Mouse (Mus musculus): Measurements from ENCODE around the gene Slf2. TPM values are rescaled to one million over a fixed set of nuclear protein-coding genes. Genes with fewer than 3 reads are reported as not detected.

Gene Slf2
- polyA plus RNA-seq, 1 experiment from 2014 or later, result 57.3 TPM

DNA sequence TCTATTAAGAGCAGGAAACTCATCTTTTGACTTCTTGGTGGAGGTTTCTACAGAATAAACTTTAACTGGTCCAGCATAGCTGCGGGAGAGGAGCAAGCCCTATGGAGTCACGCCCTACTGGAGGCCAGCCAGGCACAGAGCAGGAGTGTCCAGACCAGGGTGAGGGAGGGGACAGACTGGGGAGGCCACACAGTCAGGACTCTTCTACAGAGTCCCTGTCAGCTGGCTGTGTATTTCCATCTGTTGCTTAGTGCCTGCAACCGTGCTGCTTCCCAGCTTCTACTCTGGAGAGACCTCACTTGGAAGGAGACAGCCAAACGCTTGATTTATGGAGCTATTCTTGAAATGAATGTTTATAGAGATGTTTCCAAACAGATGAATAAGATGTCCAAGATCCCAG is 28.6 kb upstream of the Slf2 start:
- DNase-seq (ENCODE audit: low spot score), result no peak
- H3K36me3 ChIP-seq (replicated peaks; ENCODE audit: control insufficient read depth, insufficient read depth, low read depth, low read length), result no peaks in the 10 kb centered on the region
- ATAC-seq (replicated peaks; ENCODE audit: insufficient number of reproducible peaks, low FRiP score, low TSS enrichment, low read depth), result no peak
- peaks cover 9% of the 10 kb centered on the region for H3K4me1 ChIP-seq (ENCODE audit: control insufficient read depth, insufficient read depth, low read length)
- no peak overlapping the region for H3K4me2 ChIP-seq (ENCODE audit: low read depth, low read length)
- H3K9ac ChIP-seq (replicated peaks; ENCODE audit: low read length), result no peak overlapping the region
- H3K9me3 ChIP-seq (replicated peaks; ENCODE audit: control insufficient read depth, low read length), result no peaks in the 10 kb centered on the region
- WGBS, result 91% methylated on average over 4 of the region's 4 CpGs
- H3K27ac ChIP-seq (replicated peaks; ENCODE audit: low read depth, low read length), result no peak overlapping the region
- no peaks in the 10 kb centered on the region for H3K27me3 ChIP-seq (ENCODE audit: control insufficient read depth, insufficient read depth, low read length)
- no peak overlapping the region for H3K4me3 ChIP-seq (ENCODE audit: low read depth, low read length)

DNA sequence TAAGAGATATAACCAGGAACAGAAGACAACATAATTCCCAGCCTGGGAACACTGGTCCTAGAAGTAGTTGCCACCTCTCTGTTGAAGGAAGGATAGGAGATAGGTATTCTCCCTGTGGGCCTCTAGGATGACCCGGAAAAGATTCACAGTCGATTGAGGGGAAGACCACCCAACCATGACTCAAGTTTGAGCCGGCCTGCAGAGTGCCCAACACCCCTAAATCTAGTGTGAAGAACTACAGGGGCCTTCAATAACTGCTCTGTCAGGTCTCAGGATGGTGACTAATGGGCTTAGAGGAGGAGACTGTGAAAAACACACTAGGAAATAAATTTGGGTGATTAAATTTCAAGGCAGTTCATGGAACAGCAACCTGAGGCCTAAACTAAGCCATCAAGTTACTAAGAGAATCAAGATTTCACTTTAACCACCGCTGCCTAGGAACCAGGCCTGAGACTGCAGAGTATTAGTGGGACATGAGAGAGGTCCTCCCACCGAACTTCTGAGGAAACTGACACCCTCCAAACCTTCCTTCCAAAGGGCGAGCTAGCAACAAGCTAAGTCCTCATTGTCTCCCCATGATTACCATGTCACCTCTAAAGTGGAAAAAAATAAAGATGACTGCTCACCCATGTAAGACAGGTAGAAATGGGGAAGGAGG is 27.5 kb upstream of the Slf2 start:
- DNase-seq (ENCODE audit: low spot score), result no peak
- no peaks in the 10 kb centered on the region for H3K36me3 ChIP-seq (replicated peaks; ENCODE audit: control insufficient read depth, insufficient read depth, low read depth, low read length)
- H3K9ac ChIP-seq (replicated peaks; ENCODE audit: low read length), result no peak overlapping the region
- no peak for ATAC-seq (replicated peaks; ENCODE audit: insufficient number of reproducible peaks, low FRiP score, low TSS enrichment, low read depth)
- no peak overlapping the region for H3K27ac ChIP-seq (replicated peaks; ENCODE audit: low read depth, low read length)
- no peak overlapping the region for H3K4me2 ChIP-seq (ENCODE audit: low read depth, low read length)
- no peaks in the 10 kb centered on the region for H3K27me3 ChIP-seq (ENCODE audit: control insufficient read depth, insufficient read depth, low read length)
- H3K4me3 ChIP-seq (ENCODE audit: low read depth, low read length), result no peak overlapping the region
- WGBS, result 55% methylated on average over 6 of the region's 6 CpGs
- no peaks in the 10 kb centered on the region for H3K9me3 ChIP-seq (replicated peaks; ENCODE audit: control insufficient read depth, low read length)
- H3K4me1 ChIP-seq (ENCODE audit: control insufficient read depth, insufficient read depth, low read length), result peaks cover 11% of the 10 kb centered on the region

DNA sequence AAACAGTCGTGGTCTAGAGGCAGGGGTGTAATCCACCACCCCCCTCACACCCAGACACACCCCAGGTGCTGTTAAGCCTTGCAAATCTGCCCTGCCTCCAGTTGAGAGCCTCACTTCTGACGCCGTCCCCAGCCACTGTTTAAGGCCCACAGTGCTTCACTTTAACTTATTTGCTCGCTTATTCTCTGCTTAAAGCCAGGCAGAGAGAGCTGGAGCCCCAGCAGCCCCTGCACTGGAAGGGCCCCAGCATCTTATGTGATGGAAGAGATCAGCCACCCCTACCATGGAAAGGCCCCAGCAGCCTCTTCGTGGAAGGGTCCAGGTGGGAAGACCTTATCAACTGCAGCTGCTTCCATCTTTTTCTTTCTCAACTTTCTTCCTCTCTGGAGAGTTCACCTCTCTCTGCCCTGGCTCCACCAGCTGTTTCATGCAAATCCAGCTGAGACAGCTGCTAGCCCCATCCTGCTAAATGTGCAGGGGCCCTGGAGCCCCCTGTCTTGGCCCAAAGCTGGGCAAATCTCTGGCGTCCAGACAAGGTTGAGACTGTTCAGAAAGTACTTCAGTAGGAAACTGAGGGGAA is 26.7 kb upstream of the Slf2 start:
- Histone ChIP-seq H3K4me3 (ENCODE audit: low read depth, low read length) (no peak overlapping the region), H3K27ac (replicated peaks; ENCODE audit: low read depth, low read length) (no peak overlapping the region), H3K36me3 (replicated peaks; ENCODE audit: control insufficient read depth, insufficient read depth, low read depth, low read length) (no peaks in the 10 kb centered on the region), H3K4me2 (ENCODE audit: low read depth, low read length) (no peak overlapping the region), H3K4me1 (ENCODE audit: control insufficient read depth, insufficient read depth, low read length) (peaks cover 11% of the 10 kb centered on the region), H3K27me3 (ENCODE audit: control insufficient read depth, insufficient read depth, low read length) (no peaks in the 10 kb centered on the region), H3K9me3 (replicated peaks; ENCODE audit: control insufficient read depth, low read length) (no peaks in the 10 kb centered on the region), H3K9ac (replicated peaks; ENCODE audit: low read length) (no peak overlapping the region)
- DNase-seq (ENCODE audit: low spot score) (peak; percentile 47), ATAC-seq (replicated peaks; ENCODE audit: insufficient number of reproducible peaks, low FRiP score, low TSS enrichment, low read depth) (no peak)
- WGBS, result 27% methylated on average over 6 of the region's 6 CpGs

DNA sequence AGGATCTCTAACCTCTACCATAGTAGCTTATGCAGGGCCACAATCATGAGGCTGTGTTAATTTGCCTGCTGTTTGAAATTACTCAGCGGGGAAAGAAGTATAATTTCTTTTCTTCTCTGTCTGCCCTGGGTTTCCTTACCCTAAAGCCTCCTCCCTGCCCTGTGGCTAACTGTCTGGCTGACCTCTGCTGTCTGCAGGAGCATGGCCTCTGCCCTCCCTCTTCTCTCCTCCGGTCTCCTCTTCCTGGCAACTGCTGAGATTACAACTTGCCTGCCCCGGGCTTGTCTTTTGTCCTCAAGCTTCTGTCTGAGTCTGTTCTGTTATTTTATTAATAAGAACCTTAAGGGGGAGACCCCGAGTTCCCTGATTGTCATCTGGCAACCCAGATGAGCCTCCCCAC is 25.6 kb upstream of the Slf2 start:
- Histone ChIP-seq H3K27ac (replicated peaks; ENCODE audit: low read depth, low read length) (no peak overlapping the region), H3K4me1 (ENCODE audit: control insufficient read depth, insufficient read depth, low read length) (peaks cover 8% of the 10 kb centered on the region), H3K9ac (replicated peaks; ENCODE audit: low read length) (no peak overlapping the region), H3K36me3 (replicated peaks; ENCODE audit: control insufficient read depth, insufficient read depth, low read depth, low read length) (no peaks in the 10 kb centered on the region), H3K4me2 (ENCODE audit: low read depth, low read length) (no peak overlapping the region), H3K27me3 (ENCODE audit: control insufficient read depth, insufficient read depth, low read length) (no peaks in the 10 kb centered on the region), H3K9me3 (replicated peaks; ENCODE audit: control insufficient read depth, low read length) (no peaks in the 10 kb centered on the region), H3K4me3 (ENCODE audit: low read depth, low read length) (no peak overlapping the region)
- no peak for DNase-seq (ENCODE audit: low spot score)
- 13% methylated on average over 4 of the region's 4 CpGs for WGBS
- ATAC-seq (replicated peaks; ENCODE audit: insufficient number of reproducible peaks, low FRiP score, low TSS enrichment, low read depth), result no peak

DNA sequence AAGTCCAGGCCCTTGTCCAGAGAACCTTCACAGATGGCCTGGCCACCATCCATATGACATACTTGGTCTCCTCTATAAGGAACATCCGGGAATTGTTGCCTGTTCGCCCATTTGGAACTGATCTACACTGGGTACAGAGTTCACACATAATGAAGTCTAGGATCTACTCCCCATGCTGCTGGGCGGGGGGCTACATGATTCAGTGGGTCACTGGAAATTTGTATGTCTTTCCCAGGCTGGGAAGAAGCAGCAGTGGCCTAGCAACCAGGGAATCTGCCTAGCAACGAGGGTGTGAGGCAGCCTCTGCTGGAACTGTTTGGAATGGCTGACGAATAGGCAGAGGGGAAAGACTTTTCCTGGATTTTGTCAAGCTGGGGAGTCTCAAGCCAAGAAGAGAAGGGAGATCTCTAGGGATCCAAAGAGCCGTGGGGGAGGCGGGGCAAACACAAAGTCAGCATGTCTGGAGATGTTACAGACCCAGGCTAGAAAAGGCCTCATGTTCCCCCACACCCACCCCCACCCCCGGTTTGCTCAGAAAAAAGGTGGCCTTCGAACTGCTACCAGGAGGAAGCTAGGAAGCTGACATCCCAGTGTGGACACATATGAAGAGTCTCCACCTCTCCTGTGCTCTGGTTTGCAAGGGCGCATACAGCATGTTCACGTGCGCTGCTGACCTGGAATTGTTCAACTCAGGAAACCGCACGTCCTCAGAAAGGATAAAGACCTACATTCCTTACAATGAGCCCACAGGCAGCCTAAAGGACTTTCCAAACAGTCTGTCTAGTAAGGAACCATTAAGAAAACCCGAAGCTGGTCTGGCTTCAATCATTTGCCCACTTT is 22.9 kb upstream of the Slf2 start:
- peak; percentile 48; the same call in 1 of the 2 replicates for ATAC-seq (replicated peaks; ENCODE audit: insufficient number of reproducible peaks, low FRiP score, low TSS enrichment, low read depth)
- no peaks in the 10 kb centered on the region for H3K9me3 ChIP-seq (replicated peaks; ENCODE audit: control insufficient read depth, low read length)
- H3K27ac ChIP-seq (replicated peaks; ENCODE audit: low read depth, low read length), result 0 out of 2 replicates have a peak overlapping the region, but pooled peaks have one; percentile 20
- peaks cover 8% of the 10 kb centered on the region for H3K4me1 ChIP-seq (ENCODE audit: control insufficient read depth, insufficient read depth, low read length)
- H3K9ac ChIP-seq (replicated peaks; ENCODE audit: low read length), result no peak overlapping the region
- no peaks in the 10 kb centered on the region for H3K36me3 ChIP-seq (replicated peaks; ENCODE audit: control insufficient read depth, insufficient read depth, low read depth, low read length)
- H3K4me3 ChIP-seq (ENCODE audit: low read depth, low read length), result no peak overlapping the region
- no peaks in the 10 kb centered on the region for H3K27me3 ChIP-seq (ENCODE audit: control insufficient read depth, insufficient read depth, low read length)
- 49% methylated on average over 15 of the region's 15 CpGs for WGBS
- DNase-seq (ENCODE audit: low spot score), result no peak
- H3K4me2 ChIP-seq (ENCODE audit: low read depth, low read length), result no peak overlapping the region

DNA sequence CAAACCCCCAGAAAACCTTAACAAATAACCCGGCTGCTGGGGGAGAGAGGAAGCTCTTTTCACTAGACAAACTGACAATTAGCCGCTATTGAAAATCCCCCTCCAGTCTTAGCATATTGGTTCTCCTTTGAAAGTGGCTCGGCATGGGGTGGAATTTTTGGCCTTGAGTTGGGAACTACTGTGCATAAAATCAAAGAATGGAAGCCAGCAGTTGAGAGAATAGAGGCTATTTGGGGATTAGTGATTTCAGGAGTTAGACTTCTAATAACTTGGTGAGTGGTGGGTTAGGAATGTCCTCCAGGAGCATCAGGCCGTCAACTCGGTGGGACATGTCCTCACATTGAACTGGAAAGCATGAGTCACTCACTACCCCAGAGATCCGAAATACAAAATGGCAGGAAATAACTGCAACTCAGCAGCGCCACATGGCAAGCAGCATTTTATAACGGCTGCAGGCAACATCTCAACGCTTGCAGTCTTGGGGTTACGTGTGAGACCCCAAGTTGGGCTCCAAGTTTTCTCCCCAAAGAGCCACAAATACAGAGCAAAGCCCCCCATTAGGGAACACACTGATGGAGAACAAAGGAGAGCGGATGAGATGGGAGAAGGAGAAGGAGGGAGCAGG is 22.0 kb upstream of the Slf2 start:
- Histone ChIP-seq H3K9me3 (replicated peaks; ENCODE audit: control insufficient read depth, low read length) (no peaks in the 10 kb centered on the region), H3K4me3 (ENCODE audit: low read depth, low read length) (no peak overlapping the region), H3K4me2 (ENCODE audit: low read depth, low read length) (no peak overlapping the region), H3K27me3 (ENCODE audit: control insufficient read depth, insufficient read depth, low read length) (no peaks in the 10 kb centered on the region), H3K9ac (replicated peaks; ENCODE audit: low read length) (no peak overlapping the region), H3K36me3 (replicated peaks; ENCODE audit: control insufficient read depth, insufficient read depth, low read depth, low read length) (no peaks in the 10 kb centered on the region), H3K27ac (replicated peaks; ENCODE audit: low read depth, low read length) (no peak overlapping the region; the same call in 1 of the 2 replicates), H3K4me1 (ENCODE audit: control insufficient read depth, insufficient read depth, low read length) (peaks cover 8% of the 10 kb centered on the region)
- DNase-seq (ENCODE audit: low spot score) (no peak), ATAC-seq (replicated peaks; ENCODE audit: insufficient number of reproducible peaks, low FRiP score, low TSS enrichment, low read depth) (no peak)
- 66% methylated on average over 11 of the region's 11 CpGs for WGBS

DNA sequence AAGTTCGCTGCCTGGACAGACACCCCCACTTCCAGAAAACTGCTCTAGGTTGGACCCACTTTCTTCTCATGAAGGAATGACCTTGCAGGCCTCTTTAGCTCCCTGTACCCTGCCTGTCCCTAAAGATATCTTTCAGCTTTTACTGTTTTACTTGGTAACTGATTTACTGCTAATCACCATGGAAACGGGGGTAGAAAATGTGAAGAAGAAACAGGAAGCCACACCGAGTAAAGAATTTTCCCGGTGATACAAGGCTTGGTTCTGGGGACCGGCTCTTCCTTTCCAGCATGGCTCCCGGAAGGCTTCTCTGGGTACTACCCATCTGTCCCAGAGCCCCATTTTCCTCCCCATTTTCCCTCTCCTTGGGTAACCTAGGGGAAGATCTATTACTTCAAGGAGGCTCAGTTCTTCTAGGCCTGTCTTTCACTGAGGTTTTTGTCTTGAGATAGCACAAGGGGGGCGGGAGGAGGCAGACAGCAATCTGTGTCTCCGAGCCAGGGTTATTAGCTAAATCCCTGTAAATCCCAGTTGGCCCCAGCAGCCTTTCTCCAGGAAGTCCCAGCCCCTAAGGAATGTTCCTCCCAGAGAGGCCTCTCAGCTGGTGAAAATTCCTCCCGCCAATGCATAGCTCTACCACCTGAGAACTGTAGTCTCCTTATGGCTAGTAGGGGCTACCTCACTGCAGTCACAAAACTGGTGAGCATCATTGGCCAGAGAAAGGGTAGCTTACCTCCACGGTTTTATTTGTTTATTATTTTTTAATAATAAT is 16.3 kb upstream of the Slf2 start:
- no peak overlapping the region for H3K9ac ChIP-seq (replicated peaks; ENCODE audit: low read length)
- no peak overlapping the region for H3K4me3 ChIP-seq (ENCODE audit: low read depth, low read length)
- H3K4me1 ChIP-seq (ENCODE audit: control insufficient read depth, insufficient read depth, low read length), result no peaks in the 10 kb centered on the region
- WGBS, result 53% methylated on average over 10 of the region's 10 CpGs
- DNase-seq (ENCODE audit: low spot score) (no peak), ATAC-seq (replicated peaks; ENCODE audit: insufficient number of reproducible peaks, low FRiP score, low TSS enrichment, low read depth) (no peak)
- no peak overlapping the region for H3K4me2 ChIP-seq (ENCODE audit: low read depth, low read length)
- no peaks in the 10 kb centered on the region for H3K27me3 ChIP-seq (ENCODE audit: control insufficient read depth, insufficient read depth, low read length)
- H3K27ac ChIP-seq (replicated peaks; ENCODE audit: low read depth, low read length), result no peak overlapping the region
- H3K9me3 ChIP-seq (replicated peaks; ENCODE audit: control insufficient read depth, low read length), result no peaks in the 10 kb centered on the region
- H3K36me3 ChIP-seq (replicated peaks; ENCODE audit: control insufficient read depth, insufficient read depth, low read depth, low read length), result no peaks in the 10 kb centered on the region

Data from embryonic facial prominence, embryonic 11.5 days (tissue).